Mouse (Mus musculus): Measurements from ENCODE around the gene Cyb5d1. TPM values are rescaled to one million over a fixed set of nuclear protein-coding genes. Genes with fewer than 3 reads are reported as not detected.

Gene Cyb5d1
- 2.0 and 2.9 TPM in 2 replicates for polyA plus RNA-seq (2012; rRNA removed; ENCODE audit: low replicate concordance)

GRCm38 (mm10) chr11:69395235-69395633 lies at the start of gene Cyb5d1, which contains the start of gene Naa38:
Cyb5d1 (minus strand) TSS chr11:69395631.
Naa38 (plus strand) TSS chr11:69395487.

GRCm38 (mm10) chr11:69413221-69414181 lies 18.1 kb upstream of the Cyb5d1 start, which contains the start of gene Kdm6b:
Kdm6b (minus strand) TSS chr11:69413675.

GRCm38 (mm10) chr11:69398059-69398458 lies 2.6 kb upstream of the Cyb5d1 start, which contains the start of gene Tmem88:
Tmem88 (minus strand) TSS chr11:69398234.

GRCm38 (mm10) chr11:69369215-69369989 lies 26.0 kb downstream of the Cyb5d1 start, which contains the start of gene Chd3:
Chd3 (minus strand) TSS chr11:69369406.

Other genes starting within 250 kb of the Cyb5d1 start
- not detected in 2 replicates for gene Alox12b, start 238.6 kb downstream of the Cyb5d1 start, polyA plus RNA-seq (2012; rRNA removed; ENCODE audit: low replicate concordance)
- gene Alox8, start 197.8 kb downstream of the Cyb5d1 start, polyA plus RNA-seq (2012; rRNA removed; ENCODE audit: low replicate concordance): not detected in 2 replicates
- gene Gucy2e, start 158.6 kb downstream of the Cyb5d1 start, polyA plus RNA-seq (2012; rRNA removed; ENCODE audit: low replicate concordance): not detected in 2 replicates
- 5.4 and 6.3 TPM in 2 replicates for gene Cntrob, start 71.9 kb downstream of the Cyb5d1 start, polyA plus RNA-seq (2012; rRNA removed; ENCODE audit: low replicate concordance)
- 17.3 and 18.7 TPM in 2 replicates for gene Trappc1, start 71.7 kb downstream of the Cyb5d1 start, polyA plus RNA-seq (2012; rRNA removed; ENCODE audit: low replicate concordance)
- gene Kcnab3, start 69.4 kb downstream of the Cyb5d1 start, polyA plus RNA-seq (2012; rRNA removed; ENCODE audit: low replicate concordance): 0.50 and 0.82 TPM in 2 replicates
- 0.07 and 0.33 TPM in 2 replicates for gene Rnf227, start 55.2 kb downstream of the Cyb5d1 start, polyA plus RNA-seq (2012; rRNA removed; ENCODE audit: low replicate concordance)
- gene Chd3, start 26.2 kb downstream of the Cyb5d1 start, polyA plus RNA-seq (2012; rRNA removed; ENCODE audit: low replicate concordance): 136 and 171 TPM in 2 replicates
- gene Naa38, start 144 bp downstream of the Cyb5d1 start, polyA plus RNA-seq (2012; rRNA removed; ENCODE audit: low replicate concordance): 130 and 134 TPM in 2 replicates
- 15.1 and 29.8 TPM in 2 replicates for gene Tmem88, start 2.6 kb upstream of the Cyb5d1 start, polyA plus RNA-seq (2012; rRNA removed; ENCODE audit: low replicate concordance)
- 17.7 and 37.7 TPM in 2 replicates for gene Kdm6b, start 18.0 kb upstream of the Cyb5d1 start, polyA plus RNA-seq (2012; rRNA removed; ENCODE audit: low replicate concordance)
- 0.49 and 0.59 TPM in 2 replicates for gene Dnah2, start 153.5 kb upstream of the Cyb5d1 start, polyA plus RNA-seq (2012; rRNA removed; ENCODE audit: low replicate concordance)
- 1.4 and 1.6 TPM in 2 replicates for gene Efnb3, start 164.6 kb upstream of the Cyb5d1 start, polyA plus RNA-seq (2012; rRNA removed; ENCODE audit: low replicate concordance)
- 20.1 and 31.7 TPM in 2 replicates for gene Wrap53, start 184.6 kb upstream of the Cyb5d1 start, polyA plus RNA-seq (2012; rRNA removed; ENCODE audit: low replicate concordance)
- 44.5 and 49.2 TPM in 2 replicates for gene Trp53, start 184.7 kb upstream of the Cyb5d1 start, polyA plus RNA-seq (2012; rRNA removed; ENCODE audit: low replicate concordance)
- 3.0 and 5.0 TPM in 2 replicates for gene Atp1b2, start 210.3 kb upstream of the Cyb5d1 start, polyA plus RNA-seq (2012; rRNA removed; ENCODE audit: low replicate concordance)
- not detected in 2 replicates for gene Shbg, start 222.3 kb upstream of the Cyb5d1 start, polyA plus RNA-seq (2012; rRNA removed; ENCODE audit: low replicate concordance)
- gene Sat2, start 226.4 kb upstream of the Cyb5d1 start, polyA plus RNA-seq (2012; rRNA removed; ENCODE audit: low replicate concordance): 1.4 TPM in 2 replicates
- gene Fxr2, start 237.4 kb upstream of the Cyb5d1 start, polyA plus RNA-seq (2012; rRNA removed; ENCODE audit: low replicate concordance): 37.9 and 40.8 TPM in 2 replicates